Mouse (Mus musculus) hindbrain, postnatal 0 days (tissue): Measurements from ENCODE around the gene Fam83b. TPM values are rescaled to one million over a fixed set of nuclear protein-coding genes. Genes with fewer than 3 reads are reported as not detected.
A peak's percentile ranks its signal among the peaks of the same experiment; 100 is the strongest.

ENCODE experiments used
- ATAC-seq: fragments of 200-750 bp; cut with Nextera tagmentation; 2 replicates; pipeline ENCODE4 v1.8.0; 2017; ENCODE audit warnings: mild to moderate bottlenecking, moderate TSS enrichment, moderate library complexity
- DNase-seq: peaks from one replicate; pipeline ENCODE4 v3.0.0-alpha.2; 2015; ENCODE audit warnings: low spot score
- H3K27ac ChIP-seq: fragments of 300-500 bp; sonication (generic); 2 replicates; pipeline ENCODE4 v1.5.1; 2014; ENCODE audit warnings: mild to moderate bottlenecking
- H3K27me3 ChIP-seq: fragments of 300-500 bp; sonication (generic); 2 replicates; pipeline ENCODE4 v1.6.1; 2014; ENCODE audit warnings: low read length, mixed read lengths; ENCODE audit not compliant: insufficient read depth
- H3K36me3 ChIP-seq: fragments of 300-500 bp; sonication (generic); 2 replicates; pipeline ENCODE4 v1.6.1; 2014; ENCODE audit warnings: low read length, mixed read lengths; ENCODE audit not compliant: insufficient read depth
- H3K4me1 ChIP-seq: fragments of 300-500 bp; sonication (generic); 2 replicates; pipeline ENCODE4 v1.6.1; 2014; ENCODE audit warnings: antibody characterized with exemption, low read length, mixed read lengths; ENCODE audit not compliant: insufficient read depth
- H3K4me2 ChIP-seq: fragments of 300-500 bp; sonication (generic); 2 replicates; pipeline ENCODE4 v1.6.1; 2014; ENCODE audit warnings: low read depth, mild to moderate bottlenecking, low read length, moderate library complexity, mixed read lengths
- H3K4me3 ChIP-seq: fragments of 300-500 bp; sonication (generic); 2 replicates; pipeline ENCODE4 v1.5.1; 2014; ENCODE audit warnings: low read length
- H3K9ac ChIP-seq: fragments of 300-500 bp; sonication (generic); replicated peaks from 2 replicates; pipeline ENCODE4 v1.6.1; 2014; ENCODE audit warnings: mild to moderate bottlenecking, low read length, moderate library complexity, mixed read lengths
- H3K9me3 ChIP-seq: fragments of 300-500 bp; sonication (generic); 2 replicates; pipeline ENCODE4 v1.6.1; 2016; ENCODE audit warnings: low read length, mixed read lengths
- CTCF ChIP-seq: IDR thresholded peaks from 2 replicates; pipeline ENCODE4 v1.5.1; 2016; ENCODE audit warnings: antibody characterized with exemption, control low read depth, low read depth
- WGBS: fragments of 180-500 bp; shearing (Covaris S2); extraction: QIAGEN DNeasy Blood & Tissue Kit; methylation state at CpG from one replicate; pipeline ENCODE4 v1.1.7; 2014; 5-methylcytosine and 5-hydroxymethylcytosine counted together
- polyA plus RNA-seq: library from polyadenylated mRNA; unstranded; fragments of >200 nt; fragmentation: Nextera tagmentation; extraction: Ambion mirVana; gene quantifications from 2 replicates; pipeline ENCODE4 v1.2.1, GENCODE M21; 2015
- total RNA-seq: library from RNA; depleted of rRNA; stranded (reverse); fragments of >200 nt; gene quantifications from 2 replicates; pipeline ENCODE4 v1.2.3, GENCODE M21; 2014

Fam83b gene
- total and polyA plus RNA-seq, 2 experiments from 2014 or later: 0.09 TPM; not detected in 1

GRCm38 (mm10) chr9:76553115-76553514, 13.8 kb downstream of the Fam83b start:
- H3K36me3 ChIP-seq: no peaks in the 10 kb centered on the region
- DNase-seq (no peak), ATAC-seq (no peak)
- no peak for TF ChIP-seq CTCF
- no peak overlapping the region for H3K4me2 ChIP-seq
- H3K4me3 ChIP-seq: no peak overlapping the region
- 86% methylated on average over 1 of the region's 1 CpGs for WGBS
- no peaks in the 10 kb centered on the region for H3K9me3 ChIP-seq
- no peaks in the 10 kb centered on the region for H3K4me1 ChIP-seq
- no peak overlapping the region for H3K27ac ChIP-seq
- no peak overlapping the region for H3K9ac ChIP-seq
- no peaks in the 10 kb centered on the region for H3K27me3 ChIP-seq

DNA sequence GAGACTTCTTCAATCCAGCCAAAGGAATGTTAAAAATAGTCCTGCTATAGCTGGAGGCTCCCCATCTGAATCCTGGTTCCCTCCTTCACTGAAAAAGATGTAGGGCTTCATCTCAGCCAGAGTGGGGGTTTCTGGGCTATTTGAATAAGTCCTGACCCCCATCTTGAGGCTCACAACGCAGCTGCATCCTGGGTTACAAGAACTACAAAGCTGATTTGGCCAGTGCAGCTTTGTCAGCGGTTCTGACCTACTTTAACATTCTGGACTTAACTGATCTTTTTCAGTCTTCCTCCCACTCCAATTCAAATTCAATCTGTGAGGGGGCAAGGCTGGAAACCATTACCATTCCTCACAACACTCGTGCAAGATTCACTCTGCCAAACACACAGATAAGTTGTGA, 20.2 kb downstream of the Fam83b start:
- H3K36me3 ChIP-seq: no peaks in the 10 kb centered on the region
- peak; percentile 75; the same call in 1 of the 2 replicates for ATAC-seq
- no peak overlapping the region for H3K4me3 ChIP-seq
- peak; percentile 32 for DNase-seq
- 43% methylated on average over 3 of the region's 3 CpGs for WGBS
- H3K9ac ChIP-seq: no peak overlapping the region
- no peak for TF ChIP-seq CTCF
- H3K27ac ChIP-seq: no peak overlapping the region
- H3K4me2 ChIP-seq: no peak overlapping the region
- H3K9me3 ChIP-seq: no peaks in the 10 kb centered on the region
- H3K4me1 ChIP-seq: no peaks in the 10 kb centered on the region
- no peaks in the 10 kb centered on the region for H3K27me3 ChIP-seq

DNA sequence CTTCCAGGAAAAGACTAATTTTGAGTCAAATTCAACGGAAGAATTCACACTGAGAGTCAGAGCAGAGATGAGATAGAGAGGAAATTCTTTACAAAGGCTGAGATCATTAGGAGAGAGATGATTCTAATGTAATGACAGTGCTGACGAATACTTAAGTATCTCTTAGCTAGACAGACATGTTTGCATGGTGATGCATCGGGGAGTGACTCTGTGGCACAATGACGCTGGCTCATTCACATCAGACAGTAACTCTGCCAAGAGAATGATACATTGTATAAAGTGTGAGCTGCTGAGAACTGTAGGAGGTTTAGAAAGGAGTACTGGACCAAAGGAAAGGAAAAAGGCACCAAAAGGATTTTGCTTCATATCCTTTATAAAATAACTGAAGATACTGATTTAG, 26.2 kb downstream of the Fam83b start:
- WGBS: 48% methylated on average over 4 of the region's 4 CpGs
- no peak overlapping the region for H3K9ac ChIP-seq
- no peaks in the 10 kb centered on the region for H3K36me3 ChIP-seq
- DNase-seq (no peak), ATAC-seq (no peak)
- no peak overlapping the region for H3K4me3 ChIP-seq
- H3K4me1 ChIP-seq: no peaks in the 10 kb centered on the region
- no peak overlapping the region for H3K4me2 ChIP-seq
- no peaks in the 10 kb centered on the region for H3K27me3 ChIP-seq
- H3K27ac ChIP-seq: no peak overlapping the region
- TF ChIP-seq CTCF: no peak
- H3K9me3 ChIP-seq: no peaks in the 10 kb centered on the region

DNA sequence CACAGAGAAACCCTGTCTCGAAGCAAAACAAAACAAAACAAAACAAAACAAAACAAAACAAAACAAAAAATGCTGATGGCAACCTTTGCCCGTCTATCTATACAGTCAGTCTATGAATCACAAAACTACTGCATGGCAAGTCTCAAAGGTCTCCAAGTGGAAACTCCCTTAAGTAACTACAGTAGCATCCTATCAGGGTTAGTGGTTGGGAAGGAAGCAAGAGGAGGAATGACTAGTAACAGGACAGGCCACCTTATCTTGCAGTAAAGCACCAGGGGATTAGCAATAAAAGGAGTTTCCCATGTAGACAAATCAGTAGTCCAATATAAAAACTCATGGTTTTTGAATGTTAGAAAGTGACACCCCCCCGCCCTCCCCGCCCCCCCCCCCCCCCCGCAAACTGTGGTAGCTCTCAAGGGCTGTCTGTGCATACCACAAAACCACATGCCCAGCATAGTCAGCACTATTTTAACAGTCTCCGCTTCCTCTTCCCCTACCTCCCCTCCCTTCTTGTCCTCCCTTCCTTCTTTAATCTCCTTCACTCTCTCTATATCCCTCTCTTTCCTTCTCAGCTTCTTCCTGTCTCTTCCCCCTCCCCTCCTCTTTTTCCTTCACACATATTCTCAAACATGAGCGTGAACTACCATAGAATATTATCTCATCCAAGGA, 26.8 kb downstream of the Fam83b start:
- no peaks in the 10 kb centered on the region for H3K36me3 ChIP-seq
- H3K27ac ChIP-seq: no peak overlapping the region
- WGBS: 91% methylated on average over 4 of the region's 7 CpGs
- no peak for ATAC-seq
- no peaks in the 10 kb centered on the region for H3K9me3 ChIP-seq
- no peak overlapping the region for H3K4me3 ChIP-seq
- no peaks in the 10 kb centered on the region for H3K27me3 ChIP-seq
- no peak overlapping the region for H3K9ac ChIP-seq
- TF ChIP-seq CTCF: no peak
- H3K4me2 ChIP-seq: no peak overlapping the region
- H3K4me1 ChIP-seq: no peaks in the 10 kb centered on the region
- DNase-seq: no peak

- Histone ChIP-seq H3K27ac (no peak overlapping the region), H3K9me3 (no peaks in the 10 kb centered on the region), H3K4me2 (no peak overlapping the region), H3K36me3 (no peaks in the 10 kb centered on the region), H3K4me1 (no peaks in the 10 kb centered on the region), H3K27me3 (no peaks in the 10 kb centered on the region), H3K9ac (no peak overlapping the region), H3K4me3 (no peak overlapping the region)
- 0 out of 2 replicates have a peak, but pooled peaks have one; percentile 3 for TF ChIP-seq CTCF
- 35% methylated on average over 7 of the region's 7 CpGs for WGBS
- DNase-seq: peak; percentile 65
- ATAC-seq: no peak
These were observed 27.6 kb downstream of the Fam83b start for GRCm38 (mm10) chr9:76539271-76539670.

- DNase-seq: no peak
- no peak for ATAC-seq
- no peak for TF ChIP-seq CTCF
- no peaks in the 10 kb centered on the region for H3K9me3 ChIP-seq
- no peaks in the 10 kb centered on the region for H3K4me1 ChIP-seq
- no peak overlapping the region for H3K4me3 ChIP-seq
- no peak overlapping the region for H3K9ac ChIP-seq
- no peaks in the 10 kb centered on the region for H3K36me3 ChIP-seq
- H3K4me2 ChIP-seq: no peak overlapping the region
- no peak overlapping the region for H3K27ac ChIP-seq
- 92% methylated on average over 9 of the region's 9 CpGs for WGBS
- H3K27me3 ChIP-seq: no peaks in the 10 kb centered on the region
These were observed 30.9 kb downstream of the Fam83b start for GRCm38 (mm10) chr9:76536032-76536431.

GRCm38 (mm10) chr9:76532403-76532802, 34.5 kb downstream of the Fam83b start:
- ATAC-seq (no peak), DNase-seq (no peak)
- 84% methylated on average over 3 of the region's 3 CpGs for WGBS
- H3K9ac ChIP-seq: no peak overlapping the region
- H3K9me3 ChIP-seq: no peaks in the 10 kb centered on the region
- H3K27me3 ChIP-seq: no peaks in the 10 kb centered on the region
- no peak for TF ChIP-seq CTCF
- H3K36me3 ChIP-seq: no peaks in the 10 kb centered on the region
- H3K27ac ChIP-seq: no peak overlapping the region
- H3K4me2 ChIP-seq: no peak overlapping the region
- H3K4me1 ChIP-seq: no peaks in the 10 kb centered on the region
- H3K4me3 ChIP-seq: no peak overlapping the region
